Mouse (Mus musculus) midbrain, embryonic 12.5 days (tissue): ENCODE results near the gene Gm21319. TPM values are rescaled to one million over a fixed set of nuclear protein-coding genes. Genes with fewer than 3 reads are reported as not detected.
"Not testable (repeated sequence)": the region's sequence is repeated elsewhere in the genome, so short reads cannot be mapped to it uniquely, and the experiment has no call there.

Experiments used
- ATAC-seq: fragments of 200-750 bp; cut with Nextera tagmentation; 2 replicates; pipeline ENCODE4 v1.8.0; 2017; ENCODE audit warnings: low read depth, moderate TSS enrichment, moderate library complexity; ENCODE audit not compliant: low FRiP score
- H3K27ac ChIP-seq: fragments of 300-500 bp; sonication (generic); replicated peaks from 2 replicates; pipeline ENCODE4 v1.5.1; 2016; ENCODE audit warnings: mild to moderate bottlenecking
- H3K27me3 ChIP-seq: fragments of 300-500 bp; sonication (generic); 2 replicates; pipeline ENCODE4 v1.6.1; 2016; ENCODE audit warnings: mild to moderate bottlenecking
- H3K36me3 ChIP-seq: fragments of 300-500 bp; sonication (generic); 2 replicates; pipeline ENCODE4 v1.6.1; 2016
- H3K4me1 ChIP-seq: fragments of 300-500 bp; sonication (generic); 2 replicates; pipeline ENCODE4 v1.6.1; 2016
- H3K4me2 ChIP-seq: fragments of 300-500 bp; sonication (generic); replicated peaks from 2 replicates; pipeline ENCODE4 v1.6.1; 2016; ENCODE audit warnings: mild to moderate bottlenecking, moderate library complexity
- H3K4me3 ChIP-seq: fragments of 300-500 bp; sonication (generic); 2 replicates; pipeline ENCODE4 v1.5.1; 2016; ENCODE audit warnings: mild to moderate bottlenecking
- H3K9ac ChIP-seq: fragments of 300-500 bp; sonication (generic); replicated peaks from 2 replicates; pipeline ENCODE4 v1.6.1; 2016; ENCODE audit warnings: mild to moderate bottlenecking, moderate library complexity
- H3K9me3 ChIP-seq: fragments of 300-500 bp; sonication (generic); 2 replicates; pipeline ENCODE4 v1.6.1; 2016; ENCODE audit warnings: mild to moderate bottlenecking
- WGBS: fragments of 180-500 bp; shearing (Covaris S2); methylation state at CpG from one replicate; pipeline ENCODE4 v1.1.7; 2016; 5-methylcytosine and 5-hydroxymethylcytosine counted together
- polyA plus RNA-seq: library from polyadenylated mRNA; unstranded; fragments of >200 nt; fragmentation: Nextera tagmentation; extraction: Ambion mirVana; gene quantifications from 2 replicates; pipeline ENCODE4 v1.2.1, GENCODE M21; 2016

Gm21319 gene
- not detected in 2 replicates for polyA plus RNA-seq

DNA sequence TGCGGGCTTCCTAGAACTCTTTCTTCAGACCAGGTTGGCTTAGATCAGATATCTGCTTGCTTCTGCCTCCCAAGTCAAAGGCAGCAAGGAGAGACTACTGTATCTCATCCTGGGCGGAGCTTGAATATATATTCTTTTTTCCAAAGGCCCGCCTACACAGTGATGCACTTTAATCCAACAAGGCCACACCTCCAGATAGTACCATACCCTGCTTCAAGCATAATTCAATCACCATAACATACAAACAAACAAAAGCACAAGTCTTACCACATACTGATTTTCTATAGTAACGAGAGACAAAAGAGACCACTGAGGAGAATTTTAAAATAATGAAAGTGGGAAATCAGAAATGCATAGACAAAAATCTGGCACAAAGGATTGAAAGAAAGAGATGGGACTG lies at the start of gene Gm21319:
Gene Gm21319, minus strand, starts transcription at position 101 of the 400 bp plus-strand sequence.
- not testable (repeated sequence) for ATAC-seq, H3K9ac ChIP-seq, H3K4me3 ChIP-seq, H3K4me1 ChIP-seq, H3K27ac ChIP-seq, H3K9me3 ChIP-seq, H3K36me3 ChIP-seq, H3K27me3 ChIP-seq, H3K4me2 ChIP-seq
- 91% methylated on average over 4 of the region's 4 CpGs for WGBS

DNA sequence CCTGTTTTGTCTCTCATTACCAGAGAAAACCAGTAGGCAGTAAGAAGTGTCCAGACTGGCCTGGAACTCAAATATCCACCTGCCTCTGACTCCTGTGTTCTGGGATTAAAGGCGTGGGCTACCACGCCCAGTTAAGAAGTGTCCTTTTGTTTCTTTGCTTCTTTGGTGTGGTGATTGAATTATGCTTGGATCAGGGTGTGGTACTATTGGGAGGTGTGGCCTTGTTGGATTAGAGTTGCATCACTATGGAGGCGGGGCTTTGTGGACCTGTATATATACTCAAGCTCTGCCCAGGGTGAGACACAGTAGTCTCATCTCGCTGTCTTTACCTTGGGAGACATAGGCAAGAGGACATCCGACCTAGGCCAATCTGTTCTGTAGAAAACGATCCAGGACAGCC lies 40.7 kb upstream of the Gm21319 start, which contains the start of gene BB287469:
Gene BB287469, plus strand, starts transcription at position 301 of the 400 bp plus-strand sequence.
- ATAC-seq, H3K9ac ChIP-seq, H3K27ac ChIP-seq, H3K27me3 ChIP-seq, H3K4me1 ChIP-seq, H3K9me3 ChIP-seq, H3K36me3 ChIP-seq, H3K4me3 ChIP-seq, H3K4me2 ChIP-seq: not testable (repeated sequence)
- 90% methylated on average over 6 of the region's 6 CpGs for WGBS

DNA sequence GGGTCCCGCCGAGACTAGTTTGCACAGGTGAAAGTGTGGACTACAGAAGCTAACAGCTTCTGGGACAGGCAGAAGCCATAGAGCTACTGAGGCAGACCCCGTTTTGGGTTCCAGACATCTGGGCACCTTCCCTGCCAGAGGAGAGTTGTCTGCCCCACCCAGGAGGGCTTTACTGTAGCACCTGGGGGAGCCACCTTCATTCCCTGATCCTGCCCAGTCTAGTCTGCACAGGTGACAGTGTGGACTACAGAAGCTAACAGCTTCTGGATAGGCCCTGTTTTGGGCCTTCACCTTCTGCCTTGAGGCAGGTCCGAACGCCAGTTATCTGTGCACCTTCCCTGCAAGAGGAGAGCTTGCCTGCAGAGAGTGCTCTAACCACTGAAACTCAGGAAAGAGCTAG lies 22.4 kb upstream of the Gm21319 start:
- WGBS: 82% methylated on average over 5 of the region's 5 CpGs

DNA sequence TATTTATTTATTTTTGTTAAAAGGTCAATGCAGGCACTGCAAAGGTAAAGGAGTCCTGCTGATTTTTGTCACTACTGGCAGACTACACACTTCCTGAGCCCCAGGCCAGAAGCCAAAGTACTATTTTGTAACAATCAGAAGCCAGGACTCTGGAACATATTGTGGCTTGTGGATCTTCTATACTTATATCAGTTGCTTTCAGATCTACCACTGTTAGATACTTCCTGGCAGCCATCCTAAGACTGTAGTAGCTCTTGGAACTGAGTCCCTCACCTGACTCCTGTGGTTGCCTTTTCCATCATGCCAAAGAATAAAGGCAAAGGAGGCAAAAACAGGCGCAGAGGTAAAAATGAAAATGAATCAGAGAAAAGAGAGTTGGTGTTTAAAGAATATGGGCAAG lies 19.7 kb upstream of the Gm21319 start, which contains the start of gene Gm21936:
Gene Gm21936, plus strand, starts transcription at position 301 of the 400 bp plus-strand sequence.
- H3K4me2 ChIP-seq, H3K27me3 ChIP-seq, ATAC-seq, H3K4me1 ChIP-seq, H3K4me3 ChIP-seq, H3K9ac ChIP-seq, H3K9me3 ChIP-seq, H3K36me3 ChIP-seq, H3K27ac ChIP-seq: not testable (repeated sequence)
- 91% methylated on average over 1 of the region's 1 CpGs for WGBS

More for the DNA sequence above, 22.4 kb upstream of the Gm21319 start:
- H3K4me2 ChIP-seq, H3K4me3 ChIP-seq, H3K36me3 ChIP-seq, H3K27me3 ChIP-seq, ATAC-seq, H3K9me3 ChIP-seq, H3K27ac ChIP-seq, H3K4me1 ChIP-seq, H3K9ac ChIP-seq: not testable (repeated sequence)

Other genes starting within 250 kb of the Gm21319 start
- gene Oog1, start 173.1 kb downstream of the Gm21319 start, polyA plus RNA-seq: not detected in 2 replicates
- gene Gm4027, start 156.9 kb downstream of the Gm21319 start, polyA plus RNA-seq: not detected in 2 replicates
- not detected in 2 replicates for gene Gm16381, start 131.1 kb downstream of the Gm21319 start, polyA plus RNA-seq
- gene Gm21936, start 19.8 kb upstream of the Gm21319 start, polyA plus RNA-seq: not detected in 2 replicates
- not detected in 2 replicates for gene BB287469, start 40.8 kb upstream of the Gm21319 start, polyA plus RNA-seq
- not detected in 2 replicates for gene Gm2001, start 66.6 kb upstream of the Gm21319 start, polyA plus RNA-seq
- gene Gm2016, start 98.3 kb upstream of the Gm21319 start, polyA plus RNA-seq: not detected in 2 replicates
- gene Gm2022, start 119.6 kb upstream of the Gm21319 start, polyA plus RNA-seq: not detected in 2 replicates
- not detected in 2 replicates for gene Gm2035, start 144.1 kb upstream of the Gm21319 start, polyA plus RNA-seq
- gene Gm2042, start 178.3 kb upstream of the Gm21319 start, polyA plus RNA-seq: not detected in 2 replicates
- not detected in 2 replicates for gene Gm2075, start 236.1 kb upstream of the Gm21319 start, polyA plus RNA-seq
- gene Gm6803, start 243.0 kb upstream of the Gm21319 start, polyA plus RNA-seq: not detected in 2 replicates